Mouse (Mus musculus) cerebellum, adult 11 months (tissue): Measurements from ENCODE around the gene Tmem198.

Experiments used
- DNase-seq: peaks from one replicate; pipeline ENCODE4 v3.0.0; 2022

The Tmem198 gene

DNA sequence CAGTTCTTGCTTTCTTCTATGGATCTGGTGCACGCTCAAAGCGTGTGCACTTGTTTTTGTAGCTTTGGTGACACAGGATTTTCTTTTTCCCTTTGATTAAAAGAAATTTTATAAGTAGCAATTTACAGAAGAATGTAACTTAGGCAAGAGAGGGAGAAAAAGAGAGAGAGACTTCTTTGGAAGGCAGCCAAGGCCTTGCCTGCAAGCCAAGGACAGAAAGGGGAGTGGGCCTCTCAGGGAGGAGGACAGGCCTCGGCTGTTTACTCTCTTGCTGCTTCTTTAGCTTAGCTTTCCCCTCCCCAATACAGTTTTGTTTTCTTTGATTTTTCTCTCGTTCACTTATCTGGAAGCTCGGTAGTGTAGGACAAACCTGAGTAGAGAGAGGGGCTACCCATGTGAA is 40.2 kb downstream of the Tmem198 start:
- no peak for DNase-seq

DNA sequence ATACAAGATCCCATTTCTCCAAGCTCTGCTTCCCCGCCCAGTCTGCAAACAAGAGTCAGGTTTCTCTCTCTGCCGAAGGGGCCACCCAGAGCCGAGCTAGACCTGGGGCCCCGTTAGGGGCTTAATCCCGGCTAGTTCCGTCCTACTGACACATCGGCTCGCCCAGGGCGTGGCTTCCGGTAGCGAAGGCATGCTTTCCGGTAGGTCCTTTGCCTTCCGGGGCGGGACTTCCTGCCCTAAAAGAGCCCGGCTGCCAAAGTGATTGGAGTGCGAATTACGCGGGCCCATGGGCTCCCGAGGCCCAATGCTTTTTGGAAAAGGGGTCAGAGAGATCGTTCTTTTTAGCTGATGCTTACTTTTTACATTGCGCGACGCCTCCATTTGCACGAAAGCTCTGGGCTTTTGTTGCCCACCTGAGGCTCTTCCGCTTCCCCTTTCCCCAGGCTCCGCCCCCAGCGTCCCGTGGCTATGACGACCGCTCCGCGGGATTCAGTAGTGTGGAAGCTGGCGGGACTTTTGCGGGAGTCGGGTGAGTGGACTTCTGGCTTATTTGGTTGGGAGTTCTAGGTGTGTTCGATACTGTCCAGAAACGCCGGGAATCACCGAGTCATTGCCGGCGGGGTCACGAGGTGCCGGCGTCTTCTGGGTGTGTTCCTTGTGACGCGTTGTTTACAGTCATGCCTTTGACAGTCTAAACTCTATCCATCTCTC is 42.1 kb downstream of the Tmem198 start, which contains the start of gene Stk11ip:
Gene Stk11ip, plus strand, starts transcription at position 209 of the 711 bp plus-strand sequence.
- DNase-seq: peak; percentile 84

DNA sequence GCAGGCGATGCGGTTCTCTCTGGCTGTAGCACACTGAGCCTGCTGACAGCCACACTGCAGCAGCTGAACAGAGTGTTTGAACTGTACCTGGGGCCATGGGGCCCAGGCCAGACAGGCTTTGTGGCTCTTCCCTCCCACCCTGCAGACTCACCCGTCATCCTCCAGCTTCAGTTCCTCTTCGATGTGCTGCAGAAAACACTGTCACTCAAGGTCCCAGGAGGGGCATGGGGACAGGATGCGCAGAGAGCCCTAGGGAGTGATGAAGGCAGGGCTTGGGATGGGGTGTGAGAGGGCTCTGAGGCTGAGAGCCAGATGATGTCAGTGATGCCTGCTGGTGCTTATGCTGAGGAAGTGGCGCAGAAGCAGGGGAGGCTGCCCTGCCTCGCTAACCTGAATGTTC is 45.3 kb downstream of the Tmem198 start:
- no peak for DNase-seq

DNA sequence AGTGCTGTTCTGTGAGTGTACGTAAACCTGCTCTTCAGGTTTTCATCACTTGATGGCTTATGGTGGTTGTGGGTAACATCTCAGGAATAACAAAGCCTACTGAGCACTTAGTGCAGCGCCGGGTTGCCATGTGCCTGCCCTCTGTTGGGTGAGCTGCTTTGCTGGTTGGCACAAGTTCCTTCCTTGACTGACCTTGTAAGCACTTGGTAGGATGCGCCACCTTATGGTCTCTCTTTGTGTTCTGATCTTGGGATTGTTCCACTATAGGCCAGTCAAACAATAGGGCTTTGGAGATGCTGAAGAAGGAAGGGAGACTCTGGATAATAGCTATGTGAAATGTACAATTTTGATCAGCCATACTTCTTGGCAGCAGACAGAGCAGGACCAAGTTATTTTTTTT is 51.2 kb downstream of the Tmem198 start:
- DNase-seq: no peak

DNA sequence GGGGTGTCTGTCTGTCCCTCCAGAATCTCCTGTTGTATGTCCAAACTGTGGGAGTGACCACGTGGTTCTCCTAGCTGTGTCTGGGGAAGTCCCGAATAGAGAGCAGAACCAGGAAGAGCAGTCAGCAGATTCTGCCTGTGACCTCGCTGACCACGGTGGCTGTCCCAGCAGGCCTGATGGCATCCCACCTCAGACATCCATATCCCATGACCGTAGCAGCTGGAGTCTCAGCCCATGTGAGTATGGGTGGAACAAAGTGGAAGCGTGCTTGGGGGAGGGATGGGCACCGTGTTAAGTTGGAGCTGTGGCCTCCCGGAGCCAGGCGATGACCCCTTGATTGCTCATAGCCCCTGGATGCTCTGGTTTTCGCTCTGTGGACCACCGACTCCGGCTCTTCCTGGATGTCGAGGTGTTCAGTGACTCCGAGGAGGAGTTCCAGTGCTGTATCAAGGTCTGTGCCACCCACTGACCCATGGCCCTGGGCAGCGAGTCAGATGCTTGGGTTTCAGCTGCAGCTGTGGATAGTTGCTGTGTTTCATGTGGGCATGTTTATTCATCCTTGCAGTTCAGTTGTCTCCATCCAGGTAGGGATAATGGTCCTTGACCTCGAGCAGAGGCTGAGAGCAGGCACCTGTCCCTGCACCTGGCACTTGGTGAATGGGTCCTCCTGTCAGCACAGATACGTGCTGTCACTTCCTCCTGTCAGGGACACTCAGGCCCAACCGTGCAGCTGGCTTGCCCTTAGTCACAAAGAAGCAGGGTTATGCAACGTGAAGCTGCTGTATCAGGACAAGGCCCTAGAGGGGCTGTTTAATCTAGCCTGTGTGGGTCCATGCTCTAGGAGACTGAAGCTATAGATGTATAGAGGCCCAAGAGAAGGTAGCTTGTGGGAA is 53.2 kb downstream of the Tmem198 start:
- no peak for DNase-seq

DNA sequence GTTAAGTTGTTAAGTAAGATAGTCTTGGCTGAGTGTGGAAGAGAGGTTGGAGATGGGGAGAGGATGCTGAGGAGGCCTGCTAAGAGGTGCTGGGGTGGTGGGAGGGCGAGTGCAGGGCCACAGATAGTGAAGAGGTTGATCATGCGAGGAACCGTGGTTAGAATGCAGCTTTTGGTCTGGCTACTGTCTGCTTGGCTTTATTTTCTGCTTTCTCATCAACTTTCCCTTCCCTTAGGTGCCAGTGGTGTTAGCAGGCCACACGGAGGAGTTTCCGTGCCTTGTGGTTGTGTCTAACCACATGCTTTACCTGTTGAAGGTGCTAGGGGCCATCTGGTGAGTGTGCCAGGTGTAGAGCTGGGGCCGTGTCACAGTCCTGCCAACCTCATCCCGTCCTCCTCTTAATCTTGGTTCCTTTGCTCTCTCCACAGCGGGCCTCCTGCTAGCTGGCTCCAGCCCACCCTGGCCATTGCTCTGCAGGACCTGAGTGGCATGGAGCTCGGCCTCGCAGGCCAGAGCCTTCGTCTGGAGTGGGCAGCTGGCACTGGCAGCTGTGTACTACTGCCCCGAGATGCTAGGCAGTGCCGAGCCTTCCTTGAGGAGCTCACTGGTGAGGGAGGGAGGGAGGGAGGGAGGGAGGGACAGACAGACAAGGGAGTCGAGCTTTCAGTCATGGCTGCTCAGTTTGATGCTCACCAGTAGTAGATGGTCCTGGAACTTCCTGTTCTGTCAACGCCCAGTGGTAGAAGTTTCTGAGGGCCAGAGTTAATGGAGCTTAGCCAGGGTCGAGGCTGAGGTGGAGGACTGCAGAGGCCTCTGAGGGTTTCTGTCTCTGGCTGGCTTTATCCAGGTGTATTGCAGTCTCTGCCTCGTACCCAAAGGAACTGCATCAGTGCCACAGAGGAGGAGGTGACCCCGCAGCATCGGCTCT is 54.3 kb downstream of the Tmem198 start:
- no peak for DNase-seq
